8 mouse cellular contexts compared by ENCODE assay signal in genomic region chr2:64095561-64095960, GRCm38 (mm10). TPM values are rescaled to one million over a fixed set of nuclear protein-coding genes. Genes with fewer than 3 reads are reported as not detected.
DNase-seq lines count a peak whose midpoint lies in the region; ATAC-seq and TF ChIP-seq lines count a peak whose summit lies in the region.

No protein-coding gene starts in this region.

- peaks cover 16% of the 10 kb centered on the region; the same call in 1 of the 2 replicates for H3K4me1 ChIP-seq in kidney, embryonic 15.5 days
- H3K4me1 ChIP-seq in forebrain, postnatal 0 days (ENCODE audit: insufficient read depth) = peaks cover 5% of the 10 kb centered on the region; the same call in 1 of the 2 replicates
- H3K4me1 ChIP-seq in limb, embryonic 12.5 days (replicated peaks) = peaks cover 20% of the 10 kb centered on the region
- H3K4me1 ChIP-seq in neural tube, embryonic 14.5 days (ENCODE audit: control insufficient read depth, insufficient read depth, low read length) = peaks cover 20% of the 10 kb centered on the region; the same call in 1 of the 2 replicates

- TF ChIP-seq CTCF in forebrain, postnatal 0 days (IDR thresholded peaks at IDR 0.05; ENCODE audit: low read depth) = no peak

- H3K4me3 ChIP-seq in kidney, embryonic 15.5 days (replicated peaks) = peak overlapping the region; percentile 75
- peak overlapping the region; percentile 1; the same call in 1 of the 2 replicates for H3K4me3 ChIP-seq in forebrain, postnatal 0 days (ENCODE audit: low read depth, low read length)
- H3K4me3 ChIP-seq in limb, embryonic 12.5 days (replicated peaks) = peak overlapping the region; percentile 29
- peak overlapping the region; percentile 59 for H3K4me3 ChIP-seq in neural tube, embryonic 14.5 days (ENCODE audit: low read depth, low read length)

- ATAC-seq in kidney, embryonic 15.5 days (replicated peaks; ENCODE audit: low FRiP score) = no peak
- ATAC-seq in forebrain, postnatal 0 days = no peak
- ATAC-seq in limb, embryonic 12.5 days (ENCODE audit: insufficient number of reproducible peaks, insufficient read depth, low FRiP score, low TSS enrichment, low read depth) = no peak
- no peak for ATAC-seq in neural tube, embryonic 14.5 days (ENCODE audit: low read depth)

- peak overlapping the region; percentile 91 for H3K4me2 ChIP-seq in kidney, embryonic 15.5 days
- H3K4me2 ChIP-seq in forebrain, postnatal 0 days (ENCODE audit: low read depth) = peak overlapping the region; percentile 16
- peak overlapping the region; percentile 80 for H3K4me2 ChIP-seq in limb, embryonic 12.5 days
- peak overlapping the region; percentile 90 for H3K4me2 ChIP-seq in neural tube, embryonic 14.5 days (ENCODE audit: low read depth, low read length)

- no peaks in the 10 kb centered on the region for H3K36me3 ChIP-seq in kidney, embryonic 15.5 days
- no peaks in the 10 kb centered on the region for H3K36me3 ChIP-seq in forebrain, postnatal 0 days (ENCODE audit: insufficient read depth)
- no peaks in the 10 kb centered on the region for H3K36me3 ChIP-seq in limb, embryonic 12.5 days
- H3K36me3 ChIP-seq in neural tube, embryonic 14.5 days (ENCODE audit: control insufficient read depth, insufficient read depth, low read length) = no peaks in the 10 kb centered on the region

- peak overlapping the region; percentile 49 for H3K27ac ChIP-seq in kidney, embryonic 15.5 days
- H3K27ac ChIP-seq in forebrain, postnatal 0 days (ENCODE audit: low read depth, low read length) = no peak overlapping the region
- no peak overlapping the region for H3K27ac ChIP-seq in limb, embryonic 12.5 days
- H3K27ac ChIP-seq in neural tube, embryonic 14.5 days (ENCODE audit: low read depth, low read length) = peak overlapping the region; percentile 69

- H3K27me3 ChIP-seq in kidney, embryonic 15.5 days = no peaks in the 10 kb centered on the region
- peaks cover 9% of the 10 kb centered on the region for H3K27me3 ChIP-seq in forebrain, postnatal 0 days (ENCODE audit: insufficient read depth, low read length)
- no peaks in the 10 kb centered on the region for H3K27me3 ChIP-seq in limb, embryonic 12.5 days
- H3K27me3 ChIP-seq in neural tube, embryonic 14.5 days (ENCODE audit: control insufficient read depth, insufficient read depth, low read length) = no peaks in the 10 kb centered on the region

- no peaks in the 10 kb centered on the region for H3K9me3 ChIP-seq in kidney, embryonic 15.5 days (replicated peaks)
- H3K9me3 ChIP-seq in forebrain, postnatal 0 days (ENCODE audit: low read length) = no peaks in the 10 kb centered on the region
- no peaks in the 10 kb centered on the region for H3K9me3 ChIP-seq in limb, embryonic 12.5 days
- H3K9me3 ChIP-seq in neural tube, embryonic 14.5 days (ENCODE audit: control insufficient read depth, low read length) = no peaks in the 10 kb centered on the region

- peak overlapping the region; percentile 29; the same call in 1 of the 2 replicates for H3K9ac ChIP-seq in kidney, embryonic 15.5 days
- no peak overlapping the region for H3K9ac ChIP-seq in forebrain, postnatal 0 days
- 0 out of 2 replicates have a peak overlapping the region, but pooled peaks have one; percentile 27 for H3K9ac ChIP-seq in limb, embryonic 12.5 days (replicated peaks)
- H3K9ac ChIP-seq in neural tube, embryonic 14.5 days (replicated peaks; ENCODE audit: low read depth, low read length) = peak overlapping the region; percentile 46; the same call in 1 of the 2 replicates

- no peak for DNase-seq in kidney, postnatal 36 days
- DNase-seq in forebrain, postnatal 0 days = no peak
- DNase-seq in right cerebral cortex, postnatal 36 days (ENCODE audit: low spot score in 2 of 2) = no peak
- no peak for DNase-seq in spleen, postnatal 36 days (ENCODE audit: low spot score in 2 of 2)
- DNase-seq in right cerebral cortex, adult 2 months (ENCODE audit: low spot score in 2 of 2) = no peak

- 38% methylated on average over 5 of the region's 5 CpGs for WGBS in kidney, embryonic 15.5 days
- 33% methylated on average over 5 of the region's 5 CpGs for WGBS in forebrain, postnatal 0 days
- 24% methylated on average over 5 of the region's 5 CpGs for WGBS in limb, embryonic 12.5 days
- WGBS in neural tube, embryonic 14.5 days = 16% methylated on average over 5 of the region's 5 CpGs

RNA-seq across cellular contexts. Expression of gene Fign, which starts 2.3 kb away (rescaled TPM):
- polyA plus RNA-seq in kidney, embryonic 15.5 days (2015; fragmentation: Nextera tagmentation; extraction: Ambion mirVana) = 7.9 and 8.8 TPM in 2 replicates
- 4.1 and 10.7 TPM in 2 replicates for total RNA-seq in forebrain, postnatal 0 days (2014; rRNA removed)
- polyA plus RNA-seq in forebrain, postnatal 0 days (2015; fragmentation: Nextera tagmentation; extraction: Ambion mirVana) = 3.5 and 11.6 TPM in 2 replicates
- polyA plus RNA-seq in limb, embryonic 12.5 days (2016; fragmentation: Nextera tagmentation; extraction: Ambion mirVana) = 4.2 and 6.8 TPM in 2 replicates
- polyA plus RNA-seq in neural tube, embryonic 14.5 days (2014; fragmentation: Nextera tagmentation; extraction: Ambion mirVana) = 16.4 and 17.5 TPM in 2 replicates

Comparison
In these comparisons a context has a peak if more than half of its experiments do, and no peak if none do; other contexts are left out.
1. H3K27ac ChIP-seq: peak in kidney, embryonic 15.5 days (single experiment) and neural tube, embryonic 14.5 days (single experiment); none in forebrain, postnatal 0 days (single experiment) and limb, embryonic 12.5 days (single experiment).
2. H3K4me2 ChIP-seq: peak in every context shown above with its lines; median percentile 91 in kidney, embryonic 15.5 days; 90 in neural tube, embryonic 14.5 days; 80 in limb, embryonic 12.5 days; 16 in forebrain, postnatal 0 days.
3. H3K4me3 ChIP-seq: peak in every context shown above with its lines; median percentile 75 in kidney, embryonic 15.5 days; 59 in neural tube, embryonic 14.5 days; 29 in limb, embryonic 12.5 days; 1 in forebrain, postnatal 0 days.